Mouse (Mus musculus) layer of hippocampus, adult 2 months (tissue): ENCODE results near the gene Get4. TPM values are rescaled to one million over a fixed set of nuclear protein-coding genes. Genes with fewer than 3 reads are reported as not detected.

Source experiments
- DNase-seq, 2 experiments: peaks; one replicate each; pipeline ENCODE4 v3.0.0; 2022; ENCODE audit warnings: low spot score in 2 of 2
- H3K27ac ChIP-seq: fragments of 200-600 bp; 2 replicates; pipeline ENCODE4 v1.8.1; 2022
- H3K4me3 ChIP-seq: fragments of 200-600 bp; 2 replicates; pipeline ENCODE4 v1.8.1; 2022; ENCODE audit warnings: mild to moderate bottlenecking
- CTCF ChIP-seq: fragments of 200-600 bp; conservative IDR thresholded peaks from 2 replicates; pipeline ENCODE4 v1.8.1; 2022; ENCODE audit warnings: antibody characterized with exemption, mild to moderate bottlenecking, moderate library complexity
- total RNA-seq, 2 experiments: library from RNA; stranded (reverse); gene quantifications; 2 replicates each; pipeline ENCODE4 v1.2.3; 2021

Gene Get4
- total RNA-seq, 2 experiments from 2014 or later = 52.5 to 53.8 TPM

DNA sequence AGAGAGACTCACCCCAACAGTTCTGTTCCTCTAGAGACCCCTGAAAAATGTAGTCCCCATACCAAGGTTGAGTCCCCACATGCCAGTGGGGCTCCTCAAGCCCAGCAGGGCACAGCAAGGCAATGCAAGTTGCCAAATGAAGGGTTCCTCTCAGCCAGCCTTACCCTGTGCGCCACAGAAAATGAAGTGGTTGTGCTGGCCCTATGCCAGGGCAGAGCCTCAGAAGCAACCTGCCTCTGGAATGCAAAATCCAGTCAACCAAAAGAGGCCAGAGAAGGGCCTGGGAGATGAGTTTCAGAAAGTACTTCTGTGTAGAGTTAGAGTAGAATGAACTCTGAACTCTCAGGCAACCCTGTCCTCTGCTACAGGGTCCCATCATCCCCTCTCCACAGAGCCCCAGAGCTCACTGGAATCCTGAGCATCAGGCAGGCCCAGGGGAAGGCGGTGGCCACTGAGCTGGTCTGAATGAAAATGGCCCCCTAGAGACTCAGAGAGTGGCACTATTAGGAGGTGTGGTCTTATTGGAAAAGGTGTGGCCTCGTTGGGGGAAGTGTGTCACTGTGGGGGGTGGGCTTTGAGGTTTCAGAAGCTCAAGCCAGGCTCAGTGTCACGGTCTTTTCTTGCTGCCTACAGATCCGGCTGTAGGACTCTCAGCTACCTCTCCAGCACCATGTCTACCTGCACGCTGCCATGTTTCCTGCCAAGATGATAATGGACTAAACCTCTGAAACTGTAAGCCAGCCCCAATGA is 39.9 kb downstream of the Get4 start:
- Histone ChIP-seq H3K4me3 (no peak overlapping the region), H3K27ac (no peak overlapping the region)
- no peak for DNase-seq
- TF ChIP-seq CTCF = no peak

DNA sequence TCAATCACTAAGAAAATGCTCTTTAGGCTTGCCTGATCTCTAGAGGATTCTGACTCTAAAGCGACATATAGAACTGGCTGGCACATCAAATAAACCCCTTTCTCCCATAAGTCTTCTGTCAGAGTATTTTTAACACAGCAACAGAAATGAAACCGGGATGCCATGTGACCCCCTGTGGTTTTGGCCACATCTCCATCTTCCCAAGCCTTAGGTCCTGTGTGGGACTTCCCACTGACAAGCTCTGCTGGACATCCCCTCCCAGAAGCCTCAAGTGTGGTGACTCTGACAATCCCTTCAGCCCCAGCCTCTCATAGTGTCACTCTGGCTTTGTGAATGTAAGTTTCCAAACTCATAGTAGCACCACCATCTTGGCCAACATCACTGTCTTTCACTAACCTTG is 42.0 kb downstream of the Get4 start:
- Histone ChIP-seq H3K4me3 (no peak overlapping the region), H3K27ac (no peak overlapping the region)
- TF ChIP-seq CTCF = no peak
- no peak for DNase-seq

DNA sequence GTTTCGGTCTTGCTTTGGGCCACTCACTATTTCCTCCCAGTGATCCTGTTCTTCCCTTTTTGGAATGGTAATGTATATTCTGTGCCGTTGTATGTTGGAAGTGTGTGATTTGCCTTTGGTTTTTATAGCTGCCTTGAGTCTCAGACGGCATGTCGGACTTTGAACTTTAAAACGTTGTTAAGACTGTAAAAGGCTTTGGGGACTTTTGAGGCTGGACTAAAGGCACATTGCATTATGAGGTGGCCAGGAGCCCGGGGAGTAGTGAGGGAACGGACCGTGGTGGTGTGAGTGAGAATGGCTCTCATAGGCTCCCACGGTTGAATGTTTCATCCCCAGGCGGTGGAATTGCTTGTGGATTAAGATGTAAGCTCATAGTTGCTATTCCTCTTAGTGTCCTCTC is 45.0 kb downstream of the Get4 start:
- DNase-seq = no peak
- Histone ChIP-seq H3K27ac (no peak overlapping the region), H3K4me3 (no peak overlapping the region)
- TF ChIP-seq CTCF = no peak

DNA sequence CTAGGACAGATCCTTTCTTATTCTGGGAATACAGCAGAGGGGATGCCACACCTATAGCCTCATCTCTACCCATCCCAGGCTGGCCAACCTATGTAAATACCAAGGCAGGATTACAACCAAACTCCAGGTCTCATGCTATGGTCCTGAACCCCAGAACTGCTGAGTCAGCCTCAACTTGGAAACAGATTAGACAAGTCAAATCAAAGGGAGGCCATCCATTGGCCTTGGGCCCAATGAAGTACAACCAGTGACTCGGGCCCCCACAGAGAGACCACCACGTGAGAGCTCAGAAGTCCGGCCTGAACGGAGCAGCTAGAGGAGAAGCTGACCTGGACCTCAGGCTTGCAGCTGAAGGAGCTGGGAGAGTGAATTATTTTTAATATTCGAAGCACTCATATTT is 45.6 kb downstream of the Get4 start:
- DNase-seq = no peak
- H3K4me3 ChIP-seq = no peak overlapping the region
- TF ChIP-seq CTCF = no peak
- no peak overlapping the region for H3K27ac ChIP-seq

DNA sequence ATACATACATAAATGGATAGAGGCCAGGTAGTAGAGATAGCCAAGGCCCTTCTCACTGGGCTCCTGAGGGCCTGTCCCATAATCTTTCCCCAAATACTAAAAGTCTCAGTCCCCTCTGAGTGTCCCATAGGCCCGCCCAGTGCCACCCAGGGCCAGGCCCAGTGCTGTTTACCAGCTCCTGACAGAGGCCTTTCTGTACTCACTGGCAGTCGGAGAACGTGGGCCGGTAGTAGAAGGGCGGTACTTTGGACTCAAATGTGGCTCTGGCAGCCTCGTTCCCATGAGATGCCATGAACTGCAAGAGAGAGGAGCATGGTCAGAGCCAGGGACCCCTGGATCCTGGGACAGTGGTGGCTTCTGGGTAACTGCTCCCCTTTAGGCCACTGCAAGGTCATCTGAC is 50.0 kb downstream of the Get4 start:
- peak in 1 of 2 experiments; percentile 46 for DNase-seq
- no peak for TF ChIP-seq CTCF
- peak overlapping the region; percentile 86 for H3K27ac ChIP-seq
- no peak overlapping the region for H3K4me3 ChIP-seq

DNA sequence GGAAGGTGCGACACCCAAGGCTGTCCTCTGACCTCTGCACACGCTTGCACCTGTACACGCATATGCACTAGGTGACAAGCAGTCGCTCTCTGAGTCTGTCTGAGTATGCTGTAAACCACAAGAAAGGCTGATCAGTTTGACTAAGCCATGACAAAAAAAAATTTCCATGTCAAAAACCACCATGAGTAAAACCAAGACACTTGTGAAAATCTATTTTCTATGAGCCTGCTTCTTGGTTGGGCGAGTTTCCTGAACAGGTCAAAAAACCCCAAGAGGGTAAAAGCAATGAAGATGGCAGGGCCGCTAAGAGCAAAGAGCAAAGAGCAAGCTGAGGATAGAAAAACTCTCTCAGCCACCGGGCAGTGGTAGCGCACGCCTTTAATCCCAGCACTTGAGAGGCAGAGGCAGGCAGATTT is 51.5 kb downstream of the Get4 start:
- H3K4me3 ChIP-seq = no peak overlapping the region
- no peak for DNase-seq
- TF ChIP-seq CTCF = no peak
- peak overlapping the region; percentile 23; the same call in 1 of the 2 replicates for H3K27ac ChIP-seq

DNA sequence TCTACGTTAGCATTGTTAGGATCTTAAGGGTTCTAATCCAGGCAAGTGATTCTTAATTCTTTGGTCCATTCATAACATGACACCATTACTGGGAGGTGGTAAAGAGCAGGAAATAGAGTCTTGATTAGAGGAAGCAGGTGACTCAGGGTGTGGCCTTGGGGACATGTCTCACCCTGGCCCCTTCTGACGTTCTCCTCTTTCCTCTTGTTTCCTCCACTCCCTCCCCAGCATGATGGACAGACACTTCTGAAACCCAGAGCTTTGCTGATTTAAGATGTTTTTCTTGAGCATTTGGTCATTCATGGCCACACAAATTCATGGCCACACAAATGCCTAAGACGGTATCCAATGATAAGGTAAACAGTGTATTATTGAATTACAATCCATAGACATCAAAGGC is 57.8 kb downstream of the Get4 start:
- H3K27ac ChIP-seq = no peak overlapping the region
- no peak for TF ChIP-seq CTCF
- no peak for DNase-seq
- H3K4me3 ChIP-seq = no peak overlapping the region

DNA sequence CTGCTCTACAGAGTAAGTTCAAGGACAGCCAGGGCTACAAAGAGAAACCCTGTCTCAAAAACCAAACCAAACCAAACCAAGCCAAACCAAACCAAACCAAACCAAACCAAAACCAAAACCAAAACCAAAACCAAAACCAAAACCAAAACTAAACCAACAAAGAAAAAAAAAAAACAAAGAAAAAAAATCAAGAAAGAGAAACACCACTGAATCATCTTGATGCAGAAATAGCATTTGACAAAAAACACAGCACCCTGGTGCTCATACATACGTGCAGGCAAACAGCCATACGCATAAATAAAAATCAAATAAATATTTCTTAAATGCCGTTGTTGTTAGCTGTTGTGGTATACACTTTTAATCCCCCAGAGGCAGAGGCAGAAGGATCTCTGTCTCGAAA is 58.4 kb downstream of the Get4 start:
- no peak overlapping the region for H3K4me3 ChIP-seq
- no peak for TF ChIP-seq CTCF
- no peak for DNase-seq

DNA sequence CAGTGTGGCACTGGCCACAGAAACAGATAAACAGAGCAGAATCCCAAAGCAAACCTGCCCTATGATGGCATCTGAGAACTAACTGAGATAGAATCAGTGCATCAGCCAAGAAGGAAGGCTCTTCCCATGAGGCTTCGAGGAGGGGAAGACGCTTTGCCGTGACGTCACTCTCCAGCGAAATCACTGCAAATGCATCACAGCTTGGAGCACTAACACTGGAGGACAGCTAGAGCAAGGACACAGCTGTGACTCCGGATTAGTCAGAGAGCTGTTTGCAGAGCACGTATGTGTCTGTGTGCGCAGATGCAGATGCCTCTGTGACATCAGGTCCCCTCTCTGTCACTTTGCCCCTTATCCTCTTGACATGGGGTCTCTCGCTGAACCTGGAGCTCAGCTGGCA is 59.7 kb downstream of the Get4 start:
- no peak overlapping the region for H3K4me3 ChIP-seq
- TF ChIP-seq CTCF = no peak
- no peak for DNase-seq
- H3K27ac ChIP-seq = peak overlapping the region; percentile 28; the same call in 1 of the 2 replicates

More for the DNA sequence above, 58.4 kb downstream of the Get4 start:
- no peak overlapping the region for H3K27ac ChIP-seq

DNA sequence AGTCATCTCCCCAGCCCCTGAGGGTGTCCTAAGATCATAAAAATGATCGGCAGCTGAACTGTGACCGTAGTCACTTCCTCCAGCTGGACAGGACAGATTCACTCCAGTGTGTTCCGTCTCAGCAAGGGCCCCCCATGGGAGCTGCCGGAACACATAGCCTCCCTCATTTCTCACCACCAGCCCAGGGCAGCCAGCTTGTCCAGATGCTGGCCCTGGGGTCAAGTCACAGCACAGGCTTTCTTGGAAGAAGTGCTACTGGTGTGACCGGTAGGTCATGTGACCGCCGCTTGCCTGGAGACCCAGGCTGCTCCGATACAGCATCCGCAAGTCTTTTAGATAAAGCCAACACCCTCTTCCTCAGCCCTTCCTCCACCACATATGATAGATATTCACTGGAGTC is 61.4 kb downstream of the Get4 start:
- DNase-seq = no peak
- Histone ChIP-seq H3K27ac (no peak overlapping the region), H3K4me3 (no peak overlapping the region)
- no peak for TF ChIP-seq CTCF

DNA sequence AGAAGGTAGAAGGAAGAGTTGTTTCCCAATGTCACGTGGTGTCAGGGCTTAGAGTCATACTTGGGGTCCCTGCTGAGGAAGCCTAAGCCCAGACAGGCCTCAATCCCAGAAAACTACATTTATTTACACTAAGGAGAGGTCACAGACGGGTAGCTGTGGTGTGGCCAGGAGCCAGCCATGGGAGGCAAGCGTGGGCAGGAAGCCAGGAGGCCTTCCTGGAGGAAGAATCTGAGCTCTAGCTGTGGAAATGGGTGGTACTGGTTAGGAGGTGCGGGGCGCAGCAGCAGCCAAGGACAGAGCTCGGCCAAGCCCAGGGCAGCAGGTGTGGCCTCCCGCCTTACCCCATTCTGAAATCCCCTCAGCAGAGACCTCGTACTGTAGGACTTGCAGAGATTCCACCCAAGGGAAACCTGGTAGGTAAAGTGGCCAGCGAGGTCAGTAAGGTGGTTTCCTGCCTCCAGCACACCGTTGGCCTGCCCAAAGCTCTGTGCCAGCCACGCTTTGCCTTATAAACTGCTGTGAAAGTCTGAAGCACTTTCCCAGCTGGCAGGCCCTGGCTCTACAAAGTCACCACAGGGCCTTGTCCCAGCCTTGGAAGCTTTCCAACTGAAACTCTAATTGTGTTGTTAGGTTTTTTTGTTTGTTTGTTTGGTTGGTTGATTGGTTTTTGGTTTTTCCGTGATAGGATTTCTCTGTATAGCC is 63.0 kb downstream of the Get4 start:
- DNase-seq = no peak
- Histone ChIP-seq H3K4me3 (no peak overlapping the region), H3K27ac (no peak overlapping the region)
- TF ChIP-seq CTCF = no peak

DNA sequence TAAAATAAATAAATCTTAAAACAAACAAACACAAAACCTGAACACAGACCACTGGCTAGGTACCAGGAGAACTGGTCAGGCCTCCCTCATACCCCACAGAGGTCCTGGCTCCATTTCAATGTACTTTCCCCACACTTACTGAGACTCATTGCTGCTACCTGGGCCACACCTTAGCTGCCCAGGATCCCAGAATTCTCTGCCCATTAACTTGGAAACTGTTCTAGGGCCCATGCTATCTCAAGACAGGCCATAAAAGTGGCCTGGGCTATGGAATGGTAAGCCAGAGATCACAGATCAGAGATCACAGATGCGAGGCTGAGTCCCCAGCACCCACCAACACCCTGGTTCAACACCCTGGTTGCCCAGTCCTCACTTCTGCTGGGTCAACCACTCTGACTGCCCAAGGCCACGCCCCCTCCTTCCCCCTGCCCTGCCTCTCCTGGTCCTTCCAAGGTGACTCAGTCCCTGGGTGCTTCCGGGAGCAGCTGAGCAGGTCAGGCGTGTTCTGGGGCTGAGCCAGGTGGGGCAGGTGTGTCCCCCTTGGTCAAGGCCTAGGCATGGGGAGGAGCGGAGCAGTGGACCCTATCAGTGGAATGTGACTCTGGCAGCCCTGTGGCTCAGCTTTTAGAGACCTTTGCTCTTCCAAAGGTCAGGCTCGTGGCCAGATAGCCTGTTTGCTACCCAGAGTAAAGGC is 65.0 kb downstream of the Get4 start:
- TF ChIP-seq CTCF = no peak
- DNase-seq = no peak
- no peak overlapping the region for H3K4me3 ChIP-seq
- peak overlapping the region; percentile 52; the same call in 1 of the 2 replicates for H3K27ac ChIP-seq
